Mouse (Mus musculus) embryonic facial prominence, embryonic 10.5 days (tissue): ENCODE results near the gene Gm38119. TPM values are rescaled to one million over a fixed set of nuclear protein-coding genes. Genes with fewer than 3 reads are reported as not detected.

Experiments
- polyA plus RNA-seq: library from polyadenylated mRNA; unstranded; fragments of >200 nt; fragmentation: Nextera tagmentation; extraction: Ambion mirVana; gene quantifications from 2 replicates; pipeline ENCODE4 v1.2.1, GENCODE M21; 2016

Gene Gm38119
- polyA plus RNA-seq, 1 experiment from 2014 or later, result not detected

Other genes with a start within 250 kb of the Gm38119 start
- not detected in 2 replicates for gene Sprr4, start 238.6 kb downstream of the Gm38119 start, polyA plus RNA-seq
- not detected in 2 replicates for gene 2310046K23Rik, start 204.6 kb downstream of the Gm38119 start, polyA plus RNA-seq
- gene Ivl, start 165.4 kb downstream of the Gm38119 start, polyA plus RNA-seq, result not detected in 2 replicates
- gene Smcp, start 150.1 kb downstream of the Gm38119 start, polyA plus RNA-seq, result not detected in 2 replicates
- gene 2210017I01Rik, start 131.6 kb downstream of the Gm38119 start, polyA plus RNA-seq, result not detected in 2 replicates
- gene Lce6a, start 117.4 kb downstream of the Gm38119 start, polyA plus RNA-seq, result not detected in 2 replicates
- gene Lce1a1, start 90.8 kb downstream of the Gm38119 start, polyA plus RNA-seq, result not detected in 2 replicates
- gene Lce1b, start 82.2 kb downstream of the Gm38119 start, polyA plus RNA-seq, result not detected in 2 replicates
- not detected in 2 replicates for gene Lce1a2, start 68.8 kb downstream of the Gm38119 start, polyA plus RNA-seq
- not detected in 2 replicates for gene Lce1c, start 59.8 kb downstream of the Gm38119 start, polyA plus RNA-seq
- not detected in 2 replicates for gene Lce1d, start 51.9 kb downstream of the Gm38119 start, polyA plus RNA-seq
- gene Lce1e, start 30.0 kb downstream of the Gm38119 start, polyA plus RNA-seq, result not detected in 2 replicates
- gene Lce1f, start 18.7 kb downstream of the Gm38119 start, polyA plus RNA-seq, result not detected in 2 replicates
- not detected in 2 replicates for gene Lce1g, start 13.2 kb upstream of the Gm38119 start, polyA plus RNA-seq
- gene Lce1h, start 26.0 kb upstream of the Gm38119 start, polyA plus RNA-seq, result not detected in 2 replicates
- not detected in 2 replicates for gene Lce1i, start 39.8 kb upstream of the Gm38119 start, polyA plus RNA-seq
- gene Lce1j, start 51.4 kb upstream of the Gm38119 start, polyA plus RNA-seq, result not detected in 2 replicates
- gene Lce1k, start 68.8 kb upstream of the Gm38119 start, polyA plus RNA-seq, result not detected in 2 replicates
- gene Kprp, start 88.2 kb upstream of the Gm38119 start, polyA plus RNA-seq, result not detected in 2 replicates
- gene Lce1l, start 112.2 kb upstream of the Gm38119 start, polyA plus RNA-seq, result not detected in 2 replicates
- gene 2310050C09Rik, start 131.1 kb upstream of the Gm38119 start, polyA plus RNA-seq, result not detected in 2 replicates
- gene Lce3a, start 187.1 kb upstream of the Gm38119 start, polyA plus RNA-seq, result not detected in 2 replicates
- gene Lce3b, start 193.9 kb upstream of the Gm38119 start, polyA plus RNA-seq, result not detected in 2 replicates
- gene Lce3c, start 205.4 kb upstream of the Gm38119 start, polyA plus RNA-seq, result not detected in 2 replicates
- not detected in 2 replicates for gene Lce3d, start 218.3 kb upstream of the Gm38119 start, polyA plus RNA-seq
- gene Lce3e, start 228.0 kb upstream of the Gm38119 start, polyA plus RNA-seq, result not detected in 2 replicates